Mouse (Mus musculus) lung, adult 2 months (tissue): ENCODE data around the gene Carm1. TPM values are rescaled to one million over a fixed set of nuclear protein-coding genes. Genes with fewer than 3 reads are reported as not detected.
"Not testable (repeated sequence)": the region's sequence is repeated elsewhere in the genome, so short reads cannot be mapped to it uniquely, and the experiment has no call there.

Source experiments
- DNase-seq: peaks from one replicate; pipeline ENCODE4 v3.0.0; 2022
- H3K4me1 ChIP-seq: fragments of 200-500 bp; 2 replicates; pipeline ENCODE4 v1.6.1; 2011; ENCODE audit warnings: low read length; ENCODE audit not compliant: control insufficient read depth, insufficient read depth
- H3K4me3 ChIP-seq: fragments of 200-500 bp; replicated peaks from 2 replicates; pipeline ENCODE3; 2011; ENCODE audit warnings: low read depth, mild to moderate bottlenecking, control low read depth, low read length; ENCODE audit errors: extremely low read depth
- CTCF ChIP-seq: fragments of 200-500 bp; IDR thresholded peaks from 2 replicates; pipeline ENCODE4 v1.5.1; 2011; ENCODE audit warnings: mild to moderate bottlenecking, low read length, control low read depth; ENCODE audit not compliant: insufficient read depth
- POLR2A ChIP-seq: fragments of 200-500 bp; IDR thresholded peaks from 2 replicates; pipeline ENCODE4 v1.6.1; 2011; ENCODE audit warnings: low read depth, mild to moderate bottlenecking, control low read depth, low read length, borderline replicate concordance; ENCODE audit errors: extremely low read depth
- WGBS: fragments of 180-500 bp; shearing (Covaris S2); methylation state at CpG from one replicate; pipeline ENCODE4 v1.1.7; 2018; 5-methylcytosine and 5-hydroxymethylcytosine counted together
- polyA plus RNA-seq: library from polyadenylated mRNA; depleted of rRNA; stranded (reverse); fragments of >200 nt; gene quantifications from 2 replicates; pipeline ENCODE4 v1.2.3, GENCODE M21; 2012

The Carm1 gene
- polyA plus RNA-seq, 1 experiment: 85.3 TPM

DNA sequence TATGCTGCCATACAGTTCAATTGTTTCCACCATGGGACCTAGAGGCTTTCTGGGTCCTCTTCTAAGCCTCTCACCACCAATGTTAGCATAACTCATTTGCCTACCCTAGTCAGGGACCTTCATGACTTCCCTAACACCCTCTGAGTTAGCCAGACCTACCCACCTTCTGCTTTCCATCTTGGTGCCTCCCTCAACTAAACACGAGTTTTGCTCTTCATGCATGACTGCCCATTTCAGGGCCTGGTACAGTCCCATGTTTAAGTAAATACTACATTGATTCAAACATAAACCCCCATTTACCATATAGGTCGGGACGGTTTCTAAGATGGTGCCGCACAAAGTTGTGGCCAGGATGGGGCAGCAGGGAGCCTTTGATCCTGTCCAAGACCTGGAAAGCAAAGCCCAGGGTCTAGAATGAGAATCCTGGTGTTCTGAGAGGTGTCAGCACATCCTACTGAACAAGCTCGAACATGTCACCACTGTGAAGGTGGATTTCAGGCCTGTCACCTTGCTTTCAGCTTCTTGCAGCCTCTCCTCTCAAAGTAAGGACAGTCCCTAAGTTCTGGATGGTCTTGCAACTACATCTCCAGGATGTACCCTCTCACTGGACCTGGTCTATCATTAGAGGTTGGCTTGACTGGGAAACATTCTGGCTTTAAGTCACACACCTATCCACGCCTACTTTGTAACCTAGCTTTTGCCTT is 44.6 kb downstream of the Carm1 start:
- whole genome bisulfite sequencing: 80% methylated on average over 6 of the region's 6 CpGs
- peaks cover 7% of the 10 kb centered on the region; the same call in 1 of the 2 replicates for H3K4me1 ChIP-seq
- H3K4me3 ChIP-seq: no peak overlapping the region
- no peak for DNase-seq
- TF ChIP-seq CTCF (no peak), POLR2A (no peak)

DNA sequence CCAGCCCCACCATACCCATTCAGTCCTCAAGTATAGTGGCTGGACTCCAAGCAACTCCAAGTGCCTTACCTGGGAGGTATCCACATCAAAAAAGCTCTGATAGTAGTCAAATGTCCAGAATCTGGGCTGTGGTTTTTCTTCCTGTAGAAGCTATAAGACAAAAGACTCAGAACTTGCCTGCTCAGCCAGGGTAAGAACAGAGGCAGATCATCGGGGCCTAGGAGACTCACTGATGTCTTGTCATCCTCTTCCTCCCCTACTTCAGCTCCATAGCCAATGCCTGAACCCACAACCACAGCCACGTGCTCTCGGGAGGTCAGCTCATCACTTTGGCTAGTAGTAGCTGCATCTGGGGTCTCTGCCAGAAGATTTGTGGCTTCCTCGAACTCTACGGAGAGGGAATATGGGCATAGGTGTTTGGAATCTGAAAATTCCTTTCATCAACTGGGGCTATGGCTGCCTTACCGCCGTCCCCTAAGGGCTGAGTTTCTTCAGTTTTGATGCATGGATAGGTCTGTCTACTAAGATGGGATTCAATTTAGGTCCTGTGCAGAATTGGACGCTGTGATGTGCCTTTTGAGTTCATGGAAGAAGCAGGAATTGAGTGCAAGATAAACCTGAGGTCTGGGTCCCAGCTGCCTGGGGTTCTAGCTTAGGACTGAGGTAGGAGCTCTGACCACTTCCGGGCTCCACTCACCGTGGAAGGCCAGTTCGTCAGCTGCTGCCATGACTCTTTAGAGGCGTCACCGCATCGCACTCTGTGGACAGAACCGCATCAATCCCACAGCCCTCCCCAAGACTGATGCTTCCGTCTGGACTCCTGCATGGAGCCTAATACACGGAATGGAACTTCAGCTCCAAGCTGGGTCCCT is 45.4 kb downstream of the Carm1 start:
- TF ChIP-seq CTCF (no peak), POLR2A (no peak)
- no peak for DNase-seq
- 13% methylated on average over 17 of the region's 17 CpGs for WGBS
- Histone ChIP-seq H3K4me3 (peak overlapping the region; percentile 84), H3K4me1 (peaks cover 7% of the 10 kb centered on the region; the same call in 1 of the 2 replicates)

DNA sequence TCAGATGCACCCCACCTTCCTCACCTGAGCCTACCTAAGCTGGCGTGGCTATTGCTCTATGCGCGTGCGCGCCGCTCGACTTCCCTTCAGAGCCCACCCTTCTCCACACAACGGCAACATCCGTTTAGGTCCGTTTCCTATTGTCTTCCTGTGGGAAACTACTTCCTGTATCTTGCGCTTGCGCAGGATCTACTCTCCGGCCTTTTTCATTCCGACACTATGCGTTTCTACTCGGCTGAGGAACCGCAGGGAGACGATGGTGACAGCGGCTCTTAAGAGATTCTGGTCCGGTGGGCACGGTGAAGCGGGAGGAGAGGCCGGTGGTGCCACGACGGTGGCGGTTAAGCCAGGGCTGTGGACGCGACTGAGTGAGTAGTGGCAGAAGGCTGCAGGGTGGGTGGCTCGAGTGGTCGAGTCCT is 46.0 kb downstream of the Carm1 start, which contains the start of the genes Timm29 and Yipf2:
Gene Timm29, plus strand, starts transcription at position 20 of the 419 bp plus-strand sequence.
Gene Yipf2, minus strand, starts transcription at position 126 of the 419 bp plus-strand sequence.
- TF ChIP-seq CTCF (no peak), POLR2A (peak; percentile 69; the same call in 1 of the 2 replicates)
- under 1% methylated on average over 30 of the region's 30 CpGs for WGBS
- Histone ChIP-seq H3K4me1 (peaks cover 7% of the 10 kb centered on the region; the same call in 1 of the 2 replicates), H3K4me3 (peak within 1 kb of the TSS; percentile 84)
- DNase-seq: peak; percentile 88

DNA sequence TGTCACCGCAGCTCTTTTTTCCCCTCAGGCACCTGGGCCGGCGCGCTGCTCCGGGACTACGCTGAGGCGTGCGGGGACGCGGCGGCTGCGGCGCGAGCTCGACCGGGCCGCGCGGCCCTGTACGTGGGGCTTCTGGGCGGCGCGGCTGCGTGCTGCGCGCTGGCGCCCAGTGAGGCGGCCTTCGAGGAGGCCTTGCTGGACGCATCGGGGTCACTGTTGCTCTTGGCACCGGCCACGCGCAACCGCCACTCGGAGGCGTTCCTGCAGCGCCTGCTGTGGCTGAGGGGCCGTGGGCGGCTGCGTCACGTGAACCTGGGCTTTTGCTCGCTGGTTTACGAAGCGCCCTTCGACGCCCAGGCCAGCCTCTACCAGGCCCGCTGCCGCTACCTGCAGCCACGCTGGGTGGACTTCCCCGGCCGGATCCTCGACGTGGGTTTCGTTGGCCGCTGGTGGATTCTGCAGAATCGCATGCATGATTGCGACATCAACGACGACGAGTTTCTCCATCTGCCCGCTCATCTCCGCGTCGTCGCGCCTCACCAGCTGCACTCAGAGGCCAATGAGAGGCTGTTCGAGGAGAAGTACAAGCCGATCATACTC is 46.5 kb downstream of the Carm1 start:
- 1% methylated on average over 69 of the region's 69 CpGs for WGBS
- DNase-seq: peak; percentile 38
- peak overlapping the region; percentile 84 for H3K4me3 ChIP-seq
- peaks cover 7% of the 10 kb centered on the region; the same call in 1 of the 2 replicates for H3K4me1 ChIP-seq
- TF ChIP-seq CTCF (no peak), POLR2A (no peak)

DNA sequence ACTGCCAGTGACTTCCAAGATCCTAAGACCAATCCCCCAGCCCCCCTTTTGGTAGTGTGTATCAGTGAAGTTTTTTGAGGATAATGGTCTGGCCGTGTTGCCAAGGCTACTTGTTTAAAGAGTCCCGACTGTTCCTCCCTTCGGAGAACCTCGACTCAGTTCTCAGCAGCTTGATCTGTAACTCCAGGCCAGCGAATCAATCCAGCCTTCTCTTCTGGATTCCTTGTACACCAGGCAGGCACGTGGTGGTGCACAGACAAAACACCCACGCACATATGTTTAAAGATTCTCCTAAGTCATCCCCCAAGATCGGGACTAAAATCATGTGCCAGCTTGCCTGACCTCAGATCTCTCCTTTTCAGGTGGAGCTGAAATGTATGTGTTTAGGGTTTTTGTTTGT is 47.7 kb downstream of the Carm1 start:
- WGBS: 83% methylated on average over 8 of the region's 8 CpGs
- DNase-seq, H3K4me1 ChIP-seq, H3K4me3 ChIP-seq: not testable (repeated sequence)

DNA sequence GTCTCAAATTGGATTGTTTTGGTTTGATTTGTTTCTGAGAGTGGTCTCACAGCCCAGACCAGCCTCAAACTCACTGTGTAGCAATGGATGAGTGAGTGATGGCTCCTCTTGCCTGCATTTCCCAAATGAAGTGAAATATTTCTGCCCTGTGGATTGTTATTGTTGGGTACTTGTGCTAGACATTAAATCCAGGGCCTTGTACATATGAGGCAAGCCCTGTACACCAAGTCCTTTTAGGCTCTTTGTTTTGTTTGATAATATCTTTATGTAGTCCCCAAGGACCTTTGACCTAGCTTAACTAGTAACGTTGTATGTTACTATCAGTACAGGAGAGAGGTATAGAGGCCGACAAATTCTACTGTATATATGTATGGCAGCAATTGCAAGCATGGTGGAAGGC is 48.1 kb downstream of the Carm1 start:
- DNase-seq: no peak
- 74% methylated on average over 2 of the region's 2 CpGs for WGBS
- Histone ChIP-seq H3K4me1 (peaks cover 7% of the 10 kb centered on the region; the same call in 1 of the 2 replicates), H3K4me3 (no peak overlapping the region)
- TF ChIP-seq CTCF (no peak), POLR2A (no peak)

DNA sequence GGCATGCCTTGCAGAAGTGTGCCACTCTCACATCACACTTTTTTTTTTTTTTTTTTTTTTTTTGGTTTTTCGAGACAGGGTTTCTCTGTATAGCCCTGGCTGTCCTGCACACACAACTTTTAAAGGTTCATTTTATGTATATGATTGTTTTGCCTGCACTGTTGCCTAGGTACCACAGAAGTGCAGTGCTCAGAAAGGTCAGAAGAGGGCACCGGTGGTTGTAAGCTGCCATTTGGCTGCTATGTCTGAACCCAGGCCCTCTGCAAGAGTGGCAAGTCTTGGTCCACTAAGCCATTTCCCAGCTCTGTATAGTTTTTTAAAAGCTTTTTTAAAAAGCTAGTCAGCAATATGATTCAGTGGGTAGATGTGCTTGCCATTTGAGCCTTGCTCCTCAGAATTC is 51.5 kb downstream of the Carm1 start:
- Histone ChIP-seq H3K4me3 (no peak overlapping the region), H3K4me1 (peaks cover 4% of the 10 kb centered on the region; the same call in 1 of the 2 replicates)
- no peak for DNase-seq
- peak; percentile 46; the same call in 1 of the 2 replicates for TF ChIP-seq CTCF
- TF ChIP-seq POLR2A: no peak
- WGBS: 27% methylated on average over 2 of the region's 2 CpGs

DNA sequence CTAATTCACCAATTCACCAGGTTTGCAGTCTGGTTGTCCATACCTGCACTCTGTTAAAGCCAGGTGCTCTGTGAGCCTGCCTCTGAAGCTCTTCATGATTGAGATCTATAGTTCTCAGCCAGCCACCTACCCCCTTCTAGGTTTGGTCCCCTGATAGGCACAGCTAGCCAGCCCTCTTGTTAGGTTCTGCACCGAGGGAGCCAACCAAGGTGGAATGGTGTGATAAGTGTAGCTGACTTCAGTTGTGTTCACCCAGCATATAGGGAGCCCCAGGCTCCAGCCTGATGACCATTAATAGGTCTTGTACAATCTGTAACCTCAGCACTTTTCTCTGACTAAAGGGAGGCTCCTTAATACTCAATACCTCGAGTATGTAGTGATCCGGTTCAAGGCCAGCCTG is 53.5 kb downstream of the Carm1 start:
- DNase-seq: no peak
- TF ChIP-seq POLR2A (no peak), CTCF (no peak)
- Histone ChIP-seq H3K4me1 (no peaks in the 10 kb centered on the region), H3K4me3 (no peak overlapping the region)
- 71% methylated on average over 3 of the region's 3 CpGs for WGBS

DNA sequence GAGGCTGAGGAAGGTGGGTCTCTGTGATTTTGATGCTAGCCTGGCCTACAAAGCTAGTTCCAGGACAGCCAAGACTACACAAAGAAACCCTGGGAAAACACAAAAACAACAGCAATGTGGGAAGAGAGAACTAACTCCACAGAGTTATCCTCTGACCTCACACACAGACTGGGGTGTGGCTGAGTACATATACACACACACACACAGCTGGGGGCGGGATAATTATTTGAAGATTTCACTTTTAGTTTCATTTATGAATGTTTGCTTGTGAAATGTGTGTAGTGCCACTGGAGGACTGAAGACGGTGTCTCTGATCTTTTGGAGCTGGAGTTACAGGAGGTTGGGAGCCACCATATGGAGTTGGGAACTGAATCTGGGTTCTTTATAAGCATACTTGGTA is 54.4 kb downstream of the Carm1 start:
- Histone ChIP-seq H3K4me3 (no peak overlapping the region), H3K4me1 (no peaks in the 10 kb centered on the region)
- DNase-seq: no peak
- 55% methylated on average over 2 of the region's 2 CpGs for WGBS
- TF ChIP-seq POLR2A (no peak), CTCF (no peak)
